In genomic region chr19:58741036-58741435, GRCm38 (mm10) we compare ENCODE assay signal across 26 mouse cellular contexts. TPM values are rescaled to one million over a fixed set of nuclear protein-coding genes. Genes with fewer than 3 reads are reported as not detected.
DNase-seq lines count a peak whose midpoint lies in the region.
"Had no signal": no experiment of that assay in that cellular context is flagged by ENCODE, and none has a peak within 500 bp of the region (broad histone marks: within the 10 kb centered on the region; RNA-seq: fewer than 3 reads in every experiment).

No protein-coding gene starts in this region.

- H3K9me3 ChIP-seq in heart, embryonic 10.5 days: no peaks in the 10 kb centered on the region
- H3K9me3 ChIP-seq in embryonic facial prominence, embryonic 10.5 days: no peaks in the 10 kb centered on the region

- no peaks in the 10 kb centered on the region for H3K27me3 ChIP-seq in heart, embryonic 10.5 days (ENCODE audit: insufficient read depth, poor library complexity, severe bottlenecking)
- no peaks in the 10 kb centered on the region for H3K27me3 ChIP-seq in embryonic facial prominence, embryonic 10.5 days (replicated peaks; ENCODE audit: low read depth, poor library complexity, severe bottlenecking)
- H3K27me3 ChIP-seq: CH12.LX had no signal

- intact Hi-C loops in heart, postnatal 14 days (cut with DNase I): no loop called here

- H3K36me3 ChIP-seq in heart, embryonic 10.5 days: no peaks in the 10 kb centered on the region
- no peaks in the 10 kb centered on the region for H3K36me3 ChIP-seq in embryonic facial prominence, embryonic 10.5 days (replicated peaks)
- H3K36me3 ChIP-seq: G1E had no signal

- no peaks in the 10 kb centered on the region for H3K4me1 ChIP-seq in heart, embryonic 10.5 days
- H3K4me1 ChIP-seq in embryonic facial prominence, embryonic 10.5 days: no peaks in the 10 kb centered on the region

- WGBS in heart, embryonic 10.5 days: 80% methylated on average over 6 of the region's 6 CpGs
- WGBS in embryonic facial prominence, embryonic 10.5 days: 77% methylated on average over 6 of the region's 6 CpGs

- no peak overlapping the region for H3K4me3 ChIP-seq in heart, embryonic 10.5 days
- H3K4me3 ChIP-seq in embryonic facial prominence, embryonic 10.5 days: no peak overlapping the region

- peak; percentile 71 for DNase-seq in heart, adult 11 months
- no peak for DNase-seq in heart, adult 18-20 months
- DNase-seq in heart, embryonic 10.5 days (ENCODE audit: low spot score): peak; percentile 60
- DNase-seq in heart, postnatal 14 days: no peak
- DNase-seq in testis, postnatal 10 days (ENCODE audit: low spot score): peak; percentile 7
- no peak for DNase-seq in testis, postnatal 14 days (ENCODE audit: low spot score)
- peak; percentile 6 for DNase-seq in embryonic facial prominence, embryonic 10.5 days (ENCODE audit: low spot score)
- DNase-seq in adrenal gland, adult 8-10 months: no peak
- DNase-seq: adrenal gland, adult 2 months; adrenal gland, postnatal 10 days; adrenal gland, postnatal 14 days; adrenal gland, postnatal 25 days; adrenal gland, postnatal 36 days; B cell, adult 2 months; cerebellum, adult 11 months; cerebellum, adult 11-12 months; cerebellum, adult 18-20 months had no signal

- no peak overlapping the region for H3K27ac ChIP-seq in heart, embryonic 10.5 days
- H3K27ac ChIP-seq in embryonic facial prominence, embryonic 10.5 days (replicated peaks): no peak overlapping the region

RNA-seq across cellular contexts. Expression of gene Pnliprp1, which starts 12.3 kb away (rescaled TPM):
- under 1 TPM in 1 of 2 experiments, not detected in 1; 0.75 TPM for total RNA-seq in heart, adult 18-20 months (2021)
- 0.31 and 3.9 TPM in 2 replicates for polyA plus RNA-seq in heart, embryonic 10.5 days (2016; fragmentation: Nextera tagmentation; extraction: Ambion mirVana)
- not detected for total RNA-seq in heart, postnatal 14 days (2021)
- 0.31 TPM in 1 of 2 replicates, not detected in the other for polyA plus RNA-seq in embryonic facial prominence, embryonic 10.5 days (2016; fragmentation: Nextera tagmentation; extraction: Ambion mirVana)
- not detected for total RNA-seq in adrenal gland, adult 8-10 months (2022)
- total RNA-seq: adrenal gland, adult 18-20 months; adrenal gland, adult 2 months; adrenal gland, postnatal 25 days; adrenal gland, postnatal 36 days; CH12.LX; ES-E14; MEL had no signal
- polyA plus RNA-seq: activated CD4-positive, CD25-positive, alpha-beta regulatory T cell, adult 4 months; adrenal gland, adult 2 months; C2C12; CD4-positive, CD25-positive, alpha-beta regulatory T cell, adult 4 months; G1E; Patski had no signal

RNA-seq across cellular contexts. Expression of gene Pnliprp2, which starts 18.5 kb away (rescaled TPM):
- total RNA-seq in heart, adult 18-20 months (2021): not detected
- polyA plus RNA-seq in heart, embryonic 10.5 days (2016; fragmentation: Nextera tagmentation; extraction: Ambion mirVana): 0.11 and 1.4 TPM in 2 replicates
- not detected for total RNA-seq in heart, postnatal 14 days (2021)
- 0.09 TPM in 1 of 2 replicates, not detected in the other for polyA plus RNA-seq in embryonic facial prominence, embryonic 10.5 days (2016; fragmentation: Nextera tagmentation; extraction: Ambion mirVana)
- total RNA-seq in adrenal gland, adult 8-10 months (2022): not detected
- total RNA-seq: adrenal gland, adult 18-20 months; adrenal gland, adult 2 months; adrenal gland, postnatal 10 days; adrenal gland, postnatal 14 days; adrenal gland, postnatal 25 days; adrenal gland, postnatal 36 days; G1E; MEL had no signal
- polyA plus RNA-seq: activated CD4-positive, CD25-positive, alpha-beta regulatory T cell, adult 4 months; adrenal gland, adult 2 months; C2C12; CD4-positive, CD25-positive, alpha-beta regulatory T cell, adult 4 months; G1E; Patski had no signal

RNA-seq across cellular contexts. Expression of gene 1700019N19Rik, which starts 53.2 kb away (rescaled TPM):
- total RNA-seq in heart, adult 18-20 months (2021): not detected
- not detected in 2 replicates for polyA plus RNA-seq in heart, embryonic 10.5 days (2016; fragmentation: Nextera tagmentation; extraction: Ambion mirVana)
- total RNA-seq in heart, postnatal 14 days (2021): not detected
- polyA plus RNA-seq in embryonic facial prominence, embryonic 10.5 days (2016; fragmentation: Nextera tagmentation; extraction: Ambion mirVana): 0.20 TPM in 1 of 2 replicates, not detected in the other
- under 1 TPM in 1 of 4 experiments, not detected in 3; 0.28 TPM for total RNA-seq in adrenal gland, adult 8-10 months (2022)
- total RNA-seq: adrenal gland, adult 18-20 months; adrenal gland, postnatal 10 days; adrenal gland, postnatal 14 days; adrenal gland, postnatal 25 days; adrenal gland, postnatal 36 days; G1E; MEL had no signal
- polyA plus RNA-seq: activated CD4-positive, CD25-positive, alpha-beta regulatory T cell, adult 4 months; adrenal gland, adult 2 months; C2C12; CD4-positive, CD25-positive, alpha-beta regulatory T cell, adult 4 months; G1E; Patski had no signal

Comparison
In these comparisons a context has a peak if more than half of its experiments do, and no peak if none do; other contexts are left out.
1. DNase-seq: peak in heart, adult 11 months (single experiment), heart, embryonic 10.5 days (single experiment), testis, postnatal 10 days (single experiment) and embryonic facial prominence, embryonic 10.5 days (single experiment); none in heart, adult 18-20 months (0 of 2), heart, postnatal 14 days (0 of 2), testis, postnatal 14 days (single experiment) and adrenal gland, adult 8-10 months (single experiment).